ENCODE assay signal across 8 mouse cellular contexts in the genomic region with DNA sequence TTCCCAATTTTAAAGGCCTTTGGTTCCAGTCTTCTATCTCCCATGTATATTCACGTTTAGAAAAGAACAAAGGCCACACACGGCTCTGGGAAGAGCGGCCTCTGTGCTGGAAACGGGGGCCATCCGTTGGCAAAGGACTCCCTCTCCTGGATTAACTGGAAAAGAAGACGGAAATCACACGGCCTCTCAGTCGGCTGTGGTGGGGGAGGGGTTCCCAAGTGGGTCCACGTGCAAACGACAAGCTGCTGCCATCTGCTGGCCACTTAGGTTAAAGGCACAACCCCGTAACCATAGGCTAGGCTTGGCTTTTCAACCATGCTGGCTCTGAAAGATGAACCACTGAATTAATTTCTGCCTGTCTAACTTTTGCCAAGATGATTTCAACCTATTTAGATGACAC.
A peak's percentile ranks its signal among the peaks of the same experiment; 100 is the strongest.
DNase-seq lines count a peak whose midpoint lies in the region; ATAC-seq and TF ChIP-seq lines count a peak whose summit lies in the region.

No protein-coding gene starts in this region.

- no peak overlapping the region for H3K9ac ChIP-seq in hindbrain, embryonic 16.5 days (ENCODE audit: low read depth, low read length)

- no peak overlapping the region for H3K27ac ChIP-seq in gastrocnemius, adult 2 months
- H3K27ac ChIP-seq in hindbrain, embryonic 16.5 days (ENCODE audit: low read depth, low read length), result 0 out of 2 replicates have a peak overlapping the region, but pooled peaks have one; percentile 37

- H3K4me1 ChIP-seq in hindbrain, embryonic 16.5 days (ENCODE audit: control insufficient read depth, insufficient read depth, low read depth, low read length), result no peaks in the 10 kb centered on the region; the same call in 1 of the 2 replicates

- peak; percentile 95 for ATAC-seq in hindbrain, embryonic 16.5 days

- intact Hi-C loops in gastrocnemius, adult 2 months (cut with DNase I), result loop anchor here (1.0 to 5.0 kb wide), 3 partner anchors 272 to 649 kb away; no protein-coding TSS in a partner anchor

- peak; percentile 65 for DNase-seq in T-cell, adult 2 months (ENCODE audit: low spot score)
- peak; percentile 98 to 99 for DNase-seq in cerebellum, postnatal 36 days
- peak; percentile 93 for DNase-seq in gastrocnemius, adult 2 months
- peak; percentile 91 for DNase-seq in left cerebral cortex, adult 11 months (ENCODE audit: low spot score)
- peak; percentile 98 for DNase-seq in lung, postnatal 36 days
- DNase-seq in retina, postnatal 1 day, result peak; percentile 97
- DNase-seq in thymus, postnatal 4 days, result peak; percentile 95

- H3K9me3 ChIP-seq in hindbrain, embryonic 16.5 days (ENCODE audit: control insufficient read depth, low read length), result no peaks in the 10 kb centered on the region

- peak overlapping the region; percentile 56 for H3K4me3 ChIP-seq in gastrocnemius, adult 2 months
- H3K4me3 ChIP-seq in hindbrain, embryonic 16.5 days (ENCODE audit: low read length), result no peak overlapping the region

- 0% methylated on average over 11 of the region's 11 CpGs for WGBS in hindbrain, embryonic 16.5 days

- H3K36me3 ChIP-seq in hindbrain, embryonic 16.5 days (ENCODE audit: control insufficient read depth, insufficient read depth, low read length), result no peaks in the 10 kb centered on the region

- H3K4me2 ChIP-seq in hindbrain, embryonic 16.5 days (ENCODE audit: low read length), result no peak overlapping the region

- peak; percentile 96 for TF ChIP-seq CTCF in gastrocnemius, adult 2 months (IDR thresholded peaks at IDR 0.05)

- no peaks in the 10 kb centered on the region for H3K27me3 ChIP-seq in hindbrain, embryonic 16.5 days (replicated peaks; ENCODE audit: control insufficient read depth, insufficient read depth, low read length)
